Mouse (Mus musculus): ENCODE results near the gene Smyd3.

DNA sequence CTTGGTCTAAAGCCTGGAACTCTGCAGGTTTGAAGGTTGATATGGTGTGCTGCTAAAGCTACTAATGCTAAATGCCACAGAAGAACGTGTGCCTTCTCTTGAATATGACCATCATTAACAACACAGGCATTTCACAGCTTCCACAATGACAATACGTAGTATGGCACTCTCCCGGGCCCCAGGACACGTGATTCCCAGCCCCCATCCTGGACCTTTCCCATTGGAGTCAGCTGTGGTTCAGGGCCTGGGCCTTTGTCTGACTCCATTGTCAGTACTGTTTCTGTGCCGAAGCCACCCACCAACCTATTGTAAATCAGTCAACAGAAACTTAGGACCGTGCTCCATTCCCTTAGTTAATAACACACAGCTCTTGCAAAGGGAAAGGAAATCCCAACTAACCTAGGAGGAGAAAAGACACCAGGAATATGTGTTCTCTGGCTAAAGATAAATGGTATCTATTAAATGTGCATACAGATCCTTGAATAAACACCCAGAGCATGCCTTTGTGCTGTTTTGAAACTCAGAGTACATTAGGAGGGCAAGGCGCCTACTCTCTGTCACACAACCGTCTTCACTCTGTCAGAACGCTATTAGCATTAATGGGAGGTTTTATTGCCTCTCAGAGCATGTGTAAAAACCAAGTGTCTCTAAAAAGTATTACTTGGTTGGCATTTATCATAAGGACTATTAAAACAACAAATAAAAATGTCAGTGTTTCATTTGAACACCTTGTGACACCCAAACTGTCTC, 397.4 kb downstream of the Smyd3 start:
- TF ChIP-seq CTCF (IDR thresholded peaks at IDR 0.05; ENCODE audit: low read depth, low read length), result no peak
- TF ChIP-seq POLR2A (IDR thresholded peaks at IDR 0.05; ENCODE audit: borderline replicate concordance, low read depth, low read length), result no peak

Data from bone marrow macrophage, adult 2 months (primary cell).